Mouse (Mus musculus) MEL (cell line): ENCODE measurements around the gene Slc44a1. TPM values are rescaled to one million over a fixed set of nuclear protein-coding genes. Genes with fewer than 3 reads are reported as not detected.

Source experiments
- DNase-seq: peaks from one replicate; pipeline ENCODE4 v3.0.0; 2011; ENCODE audit warnings: low read depth, low spot score
- H3K27ac ChIP-seq: 2 replicates; pipeline ENCODE4 v1.5.1; 2012; ENCODE audit warnings: low read depth, mild to moderate bottlenecking, control low read depth, low read length, moderate library complexity; ENCODE audit not compliant: control insufficient read depth
- H3K27me3 ChIP-seq, 2 experiments: fragments of 150-350 bp in 1 of 2; sonication (generic) in 1 of 2; 2 replicates each; pipeline ENCODE4 v1.6.1; 2012; ENCODE audit warnings: low read length in 2 of 2, mild to moderate bottlenecking in 2 of 2, improper control_type of control experiment in 1 of 2, moderate library complexity in 1 of 2; ENCODE audit not compliant: insufficient read depth in 2 of 2, control insufficient read depth in 1 of 2
- H3K36me3 ChIP-seq, 2 experiments: 2 replicates each; pipeline ENCODE4 v1.6.1; 2012 to 2014; ENCODE audit warnings: low read length in 2 of 2, improper control_type of control experiment in 1 of 2, inconsistent platforms in 1 of 2, mild to moderate bottlenecking in 1 of 2; ENCODE audit not compliant: insufficient read depth in 2 of 2, control insufficient read depth in 1 of 2
- H3K4me1 ChIP-seq, 2 experiments: fragments of 150-350 bp in 1 of 2; sonication (generic) in 1 of 2; 2 replicates each; pipeline ENCODE4 v1.6.1; 2012; ENCODE audit warnings: low read length in 2 of 2, improper control_type of control experiment in 1 of 2, mild to moderate bottlenecking in 1 of 2; ENCODE audit not compliant: insufficient read depth in 2 of 2, control insufficient read depth in 1 of 2
- H3K4me3 ChIP-seq, 2 experiments: fragments of 150-350 bp in 1 of 2; sonication (generic) in 1 of 2; 2 replicates each; pipeline ENCODE4 v1.5.1; 2012; ENCODE audit warnings: low read depth in 2 of 2, low read length in 2 of 2, mild to moderate bottlenecking in 2 of 2, moderate library complexity in 2 of 2, control low read depth in 1 of 2, improper control_type of control experiment in 1 of 2; ENCODE audit not compliant: control insufficient read depth in 1 of 2, insufficient read depth in 1 of 2
- H3K79me2 ChIP-seq: 2 replicates; pipeline ENCODE4 v1.6.1; 2012; ENCODE audit warnings: mild to moderate bottlenecking, low read length, moderate library complexity; ENCODE audit not compliant: control insufficient read depth, poor library complexity, insufficient read depth
- H3K9ac ChIP-seq: 2 replicates; pipeline ENCODE4 v1.6.1; 2012; ENCODE audit warnings: low read depth, mild to moderate bottlenecking, control low read depth, low read length, moderate library complexity; ENCODE audit not compliant: control insufficient read depth, poor library complexity, severe bottlenecking
- H3K9me3 ChIP-seq: fragments of 150-350 bp; sonication (generic); replicated peaks from 2 replicates; pipeline ENCODE4 v1.6.1; 2012; ENCODE audit warnings: mild to moderate bottlenecking, low read length, improper control_type of control experiment, moderate library complexity; ENCODE audit not compliant: insufficient read depth
- BHLHE40 ChIP-seq: IDR thresholded peaks from 2 replicates; pipeline ENCODE4 v1.6.1; 2012; ENCODE audit warnings: low read depth, mild to moderate bottlenecking, inconsistent platforms, low read length, improper control_type of control experiment, borderline replicate concordance
- E2F4 ChIP-seq: IDR thresholded peaks from 2 replicates; pipeline ENCODE4 v1.6.1; 2011; ENCODE audit warnings: low read depth, low read length, improper control_type of control experiment, borderline replicate concordance
- EP300 ChIP-seq, 2 experiments: IDR thresholded peaks; 2 replicates each; pipeline ENCODE4 v1.6.1; 2011; ENCODE audit warnings: improper control_type of control experiment in 2 of 2, low read length in 2 of 2, low read depth in 1 of 2, mild to moderate bottlenecking in 1 of 2
- ETS1 ChIP-seq: IDR thresholded peaks from 2 replicates; pipeline ENCODE4 v1.6.1; 2012; ENCODE audit warnings: low read depth, mild to moderate bottlenecking, inconsistent platforms, low read length, improper control_type of control experiment, moderate library complexity
- GATA1 ChIP-seq: IDR thresholded peaks from 2 replicates; pipeline ENCODE4 v1.6.1; 2011; ENCODE audit warnings: low read depth, low read length, improper control_type of control experiment
- HCFC1 ChIP-seq: IDR thresholded peaks from 2 replicates; pipeline ENCODE4 v1.6.1; 2012; ENCODE audit warnings: low read depth, mild to moderate bottlenecking, inconsistent platforms, low read length, improper control_type of control experiment, moderate library complexity
- KAT2A ChIP-seq: conservative IDR thresholded peaks from 2 replicates; pipeline ENCODE4 v1.6.1; 2012; ENCODE audit warnings: low read depth, low read length, improper control_type of control experiment, inconsistent platforms
- MAX ChIP-seq: IDR thresholded peaks from 2 replicates; pipeline ENCODE4 v1.6.1; 2011; ENCODE audit warnings: low read length, improper control_type of control experiment
- MAZ ChIP-seq: IDR thresholded peaks from 2 replicates; pipeline ENCODE4 v1.6.1; 2012; ENCODE audit warnings: low read depth, mild to moderate bottlenecking, inconsistent platforms, low read length, improper control_type of control experiment
- MXI1 ChIP-seq: IDR thresholded peaks from 2 replicates; pipeline ENCODE4 v1.6.1; 2011; ENCODE audit warnings: mild to moderate bottlenecking, low read depth, low read length, improper control_type of control experiment
- NELFE ChIP-seq: IDR thresholded peaks from 2 replicates; pipeline ENCODE4 v1.6.1; 2011; ENCODE audit warnings: low read depth, low read length, improper control_type of control experiment
- POLR2A ChIP-seq, 2 experiments: IDR thresholded peaks; 2 replicates each; pipeline ENCODE4 v1.6.1; 2011 to 2012; ENCODE audit warnings: low read length in 2 of 2, mild to moderate bottlenecking in 2 of 2, control low read depth in 1 of 2, improper control_type of control experiment in 1 of 2, low read depth in 1 of 2, moderate library complexity in 1 of 2; ENCODE audit not compliant: control insufficient read depth in 1 of 2, insufficient read depth in 1 of 2, poor library complexity in 1 of 2
- RAD21 ChIP-seq: IDR thresholded peaks from 2 replicates; pipeline ENCODE4 v1.6.1; 2011; ENCODE audit warnings: mild to moderate bottlenecking, low read depth, low read length, improper control_type of control experiment
- RCOR1 ChIP-seq: IDR thresholded peaks from 2 replicates; pipeline ENCODE4 v1.6.1; 2012; ENCODE audit warnings: low read depth, mild to moderate bottlenecking, inconsistent platforms, low read length, improper control_type of control experiment
- SIN3A ChIP-seq: IDR thresholded peaks from 2 replicates; pipeline ENCODE4 v1.6.1; 2012; ENCODE audit warnings: low read length, improper control_type of control experiment, inconsistent platforms
- SMC3 ChIP-seq: IDR thresholded peaks from 2 replicates; pipeline ENCODE4 v1.6.1; 2011; ENCODE audit warnings: low read depth, low read length, improper control_type of control experiment
- TAL1 ChIP-seq: IDR thresholded peaks from 2 replicates; pipeline ENCODE4 v1.6.1; 2012; ENCODE audit warnings: mild to moderate bottlenecking, inconsistent platforms, low read length, moderate library complexity, mixed read lengths
- TBP ChIP-seq: IDR thresholded peaks from 2 replicates; pipeline ENCODE4 v1.8.0; 2011; ENCODE audit warnings: low read depth, low read length, improper control_type of control experiment
- TCF12 ChIP-seq: IDR thresholded peaks from 2 replicates; pipeline ENCODE4 v1.6.1; 2014; ENCODE audit warnings: low read depth, mild to moderate bottlenecking, inconsistent platforms, low read length, improper control_type of control experiment, moderate library complexity
- USF1 ChIP-seq: IDR thresholded peaks from 2 replicates; pipeline ENCODE4 v1.6.1; 2014; ENCODE audit warnings: low read depth, mild to moderate bottlenecking, inconsistent platforms, low read length, improper control_type of control experiment, moderate library complexity
- ZC3H11A ChIP-seq: IDR thresholded peaks from 2 replicates; pipeline ENCODE4 v1.6.1; 2012; ENCODE audit warnings: low read depth, mild to moderate bottlenecking, inconsistent platforms, low read length, improper control_type of control experiment
- ZNF384 ChIP-seq: IDR thresholded peaks from 2 replicates; pipeline ENCODE4 v1.6.1; 2012; ENCODE audit warnings: low read depth, mild to moderate bottlenecking, inconsistent platforms, low read length, improper control_type of control experiment
- polyA plus RNA-seq, 2 experiments: library from polyadenylated mRNA; stranded (reverse) in 1 of 2; unstranded in 1 of 2; fragments of >175 nt in 1 of 2; fragments of >200 nt in 1 of 2; gene quantifications; 2 replicates each; pipeline versions ENCODE4 v1.2.1 to v1.2.4; 2012; ENCODE audit warnings: low replicate concordance in 2 of 2, low read depth in 1 of 2; ENCODE audit not compliant: insufficient read length in 2 of 2, insufficient read depth in 1 of 2, missing spikeins in 1 of 2
- total RNA-seq: library from RNA; depleted of rRNA; stranded (reverse); fragments of 300-350 nt; gene quantifications from 2 replicates; pipeline ENCODE4 v1.2.3, GENCODE M21; 2012

The Slc44a1 gene
- total and polyA plus RNA-seq, 3 experiments = 9.6 to 10.6 TPM; not detected in 1

DNA sequence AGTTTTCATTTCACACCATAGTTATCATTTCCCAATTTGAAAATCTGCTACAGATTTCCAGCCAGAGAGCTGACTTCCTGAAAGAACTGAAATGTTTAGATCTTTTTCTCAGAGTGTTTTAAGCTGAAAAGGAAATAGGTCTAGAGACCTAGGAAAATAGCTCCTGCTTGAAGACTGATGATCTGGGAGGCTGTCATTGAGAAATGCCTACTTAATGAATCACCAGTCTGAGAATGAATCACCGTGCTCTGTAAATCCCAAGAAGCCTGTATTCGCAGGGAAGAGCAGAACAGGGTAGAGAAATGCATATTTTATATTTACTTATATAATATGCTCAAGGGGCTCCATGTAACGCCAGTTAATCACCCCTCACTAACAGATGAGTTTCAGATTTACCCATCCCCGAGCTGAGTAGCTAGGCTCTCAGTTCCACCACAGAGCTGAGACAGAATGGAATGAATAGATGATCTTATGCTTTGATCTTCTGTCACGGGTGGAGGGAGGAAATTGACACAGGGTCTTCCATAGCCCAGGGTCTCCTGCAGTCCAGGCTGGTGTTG, 30.6 kb upstream of the Slc44a1 start:
- DNase-seq = no peak
- no peaks in the 10 kb centered on the region for H3K79me2 ChIP-seq
- no peak overlapping the region for H3K4me3 ChIP-seq
- H3K36me3 ChIP-seq = peaks cover 0 to 51% of the 10 kb centered on the region in 2 experiments; a peak in 2 of 4 replicates
- H3K4me1 ChIP-seq = peaks cover 24 to 48% of the 10 kb centered on the region in 2 experiments
- H3K9ac ChIP-seq = no peak overlapping the region
- no peaks in the 10 kb centered on the region for H3K9me3 ChIP-seq
- no peak for TF ChIP-seq POLR2A (IDR thresholded peaks at IDR 0.05; ENCODE audit: control insufficient read depth in 1 of 2, insufficient read depth in 1 of 2, low read depth in 1 of 2, low read length in 2 of 2, poor library complexity in 1 of 2)
- no peak for TF ChIP-seq NELFE
- no peak for TF ChIP-seq GATA1
- TF ChIP-seq HCFC1 = no peak
- H3K27me3 ChIP-seq = no peaks in the 10 kb centered on the region
- no peak overlapping the region for H3K27ac ChIP-seq

- H3K9me3 ChIP-seq = no peaks in the 10 kb centered on the region
- no peak for TF ChIP-seq USF1
- TF ChIP-seq MAX = no peak
- peak in 1 of 2 experiments; percentile 30; a peak in 1 of 4 replicates for TF ChIP-seq POLR2A (IDR thresholded peaks at IDR 0.05; ENCODE audit: control insufficient read depth in 1 of 2, insufficient read depth in 1 of 2, low read depth in 1 of 2, low read length in 2 of 2, poor library complexity in 1 of 2)
- TF ChIP-seq HCFC1 = no peak
- no peak for TF ChIP-seq GATA1
- peak; percentile 59; the same call in 1 of the 2 replicates for TF ChIP-seq TBP
- TF ChIP-seq, all 39 proteins: peak for 2
- Histone ChIP-seq H3K27me3 (no peaks in the 10 kb centered on the region), H3K79me2 (no peaks in the 10 kb centered on the region), H3K27ac (peak overlapping the region; percentile 11), H3K4me3 (peak overlapping the region in 1 of 2 experiments; percentile 27; a peak in 1 of 4 replicates), H3K9ac (peak overlapping the region; percentile 51), H3K4me1 (peaks cover 28 to 53% of the 10 kb centered on the region in 2 experiments), H3K36me3 (peaks cover 0 to 57% of the 10 kb centered on the region in 2 experiments; a peak in 2 of 4 replicates)
- DNase-seq = peak; percentile 71
Measured at GRCm38 (mm10) chr4:53410752-53411151, 29.5 kb upstream of the Slc44a1 start.

GRCm38 (mm10) chr4:53411958-53412870, 28.0 kb upstream of the Slc44a1 start:
- Histone ChIP-seq H3K4me1 (peaks cover 30 to 64% of the 10 kb centered on the region in 2 experiments), H3K36me3 (peaks cover 0 to 64% of the 10 kb centered on the region in 2 experiments; a peak in 2 of 4 replicates), H3K4me3 (peak overlapping the region; percentile 39 to 54), H3K9ac (peak overlapping the region; percentile 76), H3K27ac (peak overlapping the region; percentile 96), H3K9me3 (no peaks in the 10 kb centered on the region), H3K79me2 (no peaks in the 10 kb centered on the region), H3K27me3 (no peaks in the 10 kb centered on the region)
- peak; percentile 80 for DNase-seq
- TF ChIP-seq KAT2A (no peak), ZNF384 (peak; percentile 100), NELFE (0 out of 2 replicates have a peak, but pooled peaks have one; percentile 31), RCOR1 (peak; percentile 37), TCF12 (peak; percentile 58), ZC3H11A (0 out of 2 replicates have a peak, but pooled peaks have one; percentile 1), RAD21 (no peak), TAL1 (peak; percentile 89), EP300 (IDR thresholded peaks at IDR 0.05; ENCODE audit: low read depth in 1 of 2, low read length in 2 of 2) (peak; percentile 65 to 69), BHLHE40 (no peak), HCFC1 (peak; percentile 69), GATA1 (peak; percentile 90), SIN3A (peak; percentile 73), MXI1 (peak; percentile 62), TBP (peak; percentile 61; the same call in 1 of the 2 replicates), ETS1 (peak; percentile 93), SMC3 (no peak), MAZ (0 out of 2 replicates have a peak, but pooled peaks have one; percentile 38), E2F4 (no peak)
